Mouse (Mus musculus): ENCODE results near the gene Vmn1r221. TPM values are rescaled to one million over a fixed set of nuclear protein-coding genes. Genes with fewer than 3 reads are reported as not detected.

The Vmn1r221 gene
- polyA plus RNA-seq, 1 experiment from 2014 or later: not detected

Other genes starting within 250 kb of the Vmn1r221 start
- not detected in 2 replicates for gene Vmn1r213, start 206.5 kb upstream of the Vmn1r221 start, polyA plus RNA-seq (2015; fragmentation: Nextera tagmentation; extraction: Ambion mirVana)
- not detected in 2 replicates for gene Vmn1r214, start 183.7 kb upstream of the Vmn1r221 start, polyA plus RNA-seq (2015; fragmentation: Nextera tagmentation; extraction: Ambion mirVana)
- gene Vmn1r215, start 146.1 kb upstream of the Vmn1r221 start, polyA plus RNA-seq (2015; fragmentation: Nextera tagmentation; extraction: Ambion mirVana): not detected in 2 replicates
- not detected in 2 replicates for gene Vmn1r217, start 95.9 kb upstream of the Vmn1r221 start, polyA plus RNA-seq (2015; fragmentation: Nextera tagmentation; extraction: Ambion mirVana)
- not detected in 2 replicates for gene Vmn1r218, start 81.0 kb upstream of the Vmn1r221 start, polyA plus RNA-seq (2015; fragmentation: Nextera tagmentation; extraction: Ambion mirVana)
- gene Vmn1r219, start 54.8 kb upstream of the Vmn1r221 start, polyA plus RNA-seq (2015; fragmentation: Nextera tagmentation; extraction: Ambion mirVana): not detected in 2 replicates
- gene Vmn1r220, start 26.2 kb upstream of the Vmn1r221 start, polyA plus RNA-seq (2015; fragmentation: Nextera tagmentation; extraction: Ambion mirVana): not detected in 2 replicates
- gene Vmn1r222, start 21.8 kb downstream of the Vmn1r221 start, polyA plus RNA-seq (2015; fragmentation: Nextera tagmentation; extraction: Ambion mirVana): not detected in 2 replicates
- gene Vmn1r223, start 33.0 kb downstream of the Vmn1r221 start, polyA plus RNA-seq (2015; fragmentation: Nextera tagmentation; extraction: Ambion mirVana): not detected in 2 replicates
- gene Zfp322a, start 155.1 kb downstream of the Vmn1r221 start, polyA plus RNA-seq (2015; fragmentation: Nextera tagmentation; extraction: Ambion mirVana): 52.2 and 55.1 TPM in 2 replicates
- 9.8 and 9.9 TPM in 2 replicates for gene Abt1, start 209.7 kb downstream of the Vmn1r221 start, polyA plus RNA-seq (2015; fragmentation: Nextera tagmentation; extraction: Ambion mirVana)

All from midbrain, embryonic 15.5 days (tissue).